Mouse (Mus musculus): ENCODE measurements around the gene Hoxc6.

DNA sequence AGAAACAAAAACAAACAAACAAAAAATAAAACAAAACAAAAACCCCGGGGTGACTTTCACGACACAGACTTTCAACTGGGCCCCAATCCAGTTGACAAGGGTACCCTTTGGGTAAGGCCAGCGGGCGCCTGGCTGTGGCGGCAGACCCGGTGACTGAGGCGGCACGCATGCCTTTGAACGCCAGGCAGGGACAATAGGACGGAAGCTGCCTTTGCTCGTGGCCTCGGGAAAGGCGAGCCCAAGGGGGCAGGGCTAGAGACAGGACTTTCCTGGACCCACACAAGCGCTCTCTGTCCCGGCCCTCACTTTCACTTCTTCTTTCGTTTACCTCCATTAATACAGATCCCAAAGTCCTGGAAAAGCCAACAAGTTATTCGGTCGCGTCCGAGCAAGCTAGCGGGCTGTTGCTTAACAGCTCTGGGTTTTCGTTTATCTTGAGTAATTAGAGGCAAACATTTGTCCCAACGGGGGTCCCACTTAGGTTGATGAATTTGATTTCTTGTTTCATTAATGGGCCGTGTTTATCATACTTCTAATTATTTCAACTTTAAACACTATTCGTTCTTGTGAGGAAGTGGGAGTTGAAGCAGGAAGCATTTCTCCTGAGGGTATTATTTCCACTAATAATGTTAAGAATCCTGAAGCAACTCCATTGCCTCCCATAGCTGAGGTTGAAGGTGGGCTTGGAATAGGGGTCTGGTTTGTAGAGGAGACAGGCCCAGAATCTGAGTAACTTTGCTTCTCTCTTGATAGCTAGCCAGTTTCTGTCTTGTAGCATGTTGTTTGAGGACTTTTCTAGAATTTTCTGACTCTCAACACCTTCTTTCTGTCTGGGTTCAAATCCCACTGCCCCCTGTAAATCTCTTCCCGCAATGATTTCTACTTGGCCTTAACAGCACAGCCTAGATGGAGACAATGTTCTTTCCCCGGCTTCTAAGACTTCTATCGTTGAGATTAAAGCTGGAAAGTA is 34.1 kb upstream of the Hoxc6 start:
- TF ChIP-seq ZC3H11A (IDR thresholded peaks at IDR 0.05; ENCODE audit: borderline replicate concordance, low read depth, low read length) (no peak), CHD2 (IDR thresholded peaks at IDR 0.05; ENCODE audit: low read depth, low read length) (no peak), MAFK (IDR thresholded peaks at IDR 0.05; ENCODE audit: insufficient read depth, low read depth, low read length) (no peak), HCFC1 (IDR thresholded peaks at IDR 0.05; ENCODE audit: borderline replicate concordance, insufficient read depth, low read length) (no peak)

All from ES-E14 (cell line).